Mouse (Mus musculus) bone marrow macrophage, adult 2 months (primary cell): ENCODE results near the gene 2410131K14Rik.

Source experiments
- CTCF ChIP-seq: IDR thresholded peaks from 2 replicates; pipeline ENCODE4 v1.5.1; 2012; ENCODE audit warnings: low read depth, mild to moderate bottlenecking, low read length, moderate library complexity
- POLR2A ChIP-seq: IDR thresholded peaks from 2 replicates; pipeline ENCODE4 v1.6.1; 2012; ENCODE audit warnings: mild to moderate bottlenecking, low read depth, low read length, borderline replicate concordance

- TF ChIP-seq CTCF (no peak), POLR2A (no peak)
These were observed 28.4 kb downstream of the 2410131K14Rik start for GRCm38 (mm10) chr5:118273446-118273845.
